Mouse (Mus musculus) MEL (cell line): Measurements from ENCODE around the gene Tsnaxip1. TPM values are rescaled to one million over a fixed set of nuclear protein-coding genes. Genes with fewer than 3 reads are reported as not detected.

Source experiments
- DNase-seq: peaks from one replicate; pipeline ENCODE4 v3.0.0; 2011; ENCODE audit warnings: low read depth, low spot score
- H3K27ac ChIP-seq: 2 replicates; pipeline ENCODE4 v1.5.1; 2012; ENCODE audit warnings: low read depth, mild to moderate bottlenecking, control low read depth, low read length, moderate library complexity; ENCODE audit not compliant: control insufficient read depth
- H3K27me3 ChIP-seq, 2 experiments: fragments of 150-350 bp in 1 of 2; sonication (generic) in 1 of 2; 2 replicates each; pipeline ENCODE4 v1.6.1; 2012; ENCODE audit warnings: low read length in 2 of 2, mild to moderate bottlenecking in 2 of 2, improper control_type of control experiment in 1 of 2, moderate library complexity in 1 of 2; ENCODE audit not compliant: insufficient read depth in 2 of 2, control insufficient read depth in 1 of 2
- H3K36me3 ChIP-seq, 2 experiments: 2 replicates each; pipeline ENCODE4 v1.6.1; 2012 to 2014; ENCODE audit warnings: low read length in 2 of 2, improper control_type of control experiment in 1 of 2, inconsistent platforms in 1 of 2, mild to moderate bottlenecking in 1 of 2; ENCODE audit not compliant: insufficient read depth in 2 of 2, control insufficient read depth in 1 of 2
- H3K4me1 ChIP-seq, 2 experiments: fragments of 150-350 bp in 1 of 2; sonication (generic) in 1 of 2; 2 replicates each; pipeline ENCODE4 v1.6.1; 2012; ENCODE audit warnings: low read length in 2 of 2, improper control_type of control experiment in 1 of 2, mild to moderate bottlenecking in 1 of 2; ENCODE audit not compliant: insufficient read depth in 2 of 2, control insufficient read depth in 1 of 2
- H3K4me3 ChIP-seq, 2 experiments: fragments of 150-350 bp in 1 of 2; sonication (generic) in 1 of 2; 2 replicates each; pipeline ENCODE4 v1.5.1; 2012; ENCODE audit warnings: low read depth in 2 of 2, low read length in 2 of 2, mild to moderate bottlenecking in 2 of 2, moderate library complexity in 2 of 2, control low read depth in 1 of 2, improper control_type of control experiment in 1 of 2; ENCODE audit not compliant: control insufficient read depth in 1 of 2, insufficient read depth in 1 of 2
- H3K79me2 ChIP-seq: 2 replicates; pipeline ENCODE4 v1.6.1; 2012; ENCODE audit warnings: mild to moderate bottlenecking, low read length, moderate library complexity; ENCODE audit not compliant: control insufficient read depth, poor library complexity, insufficient read depth
- H3K9ac ChIP-seq: 2 replicates; pipeline ENCODE4 v1.6.1; 2012; ENCODE audit warnings: low read depth, mild to moderate bottlenecking, control low read depth, low read length, moderate library complexity; ENCODE audit not compliant: control insufficient read depth, poor library complexity, severe bottlenecking
- H3K9me3 ChIP-seq: fragments of 150-350 bp; sonication (generic); replicated peaks from 2 replicates; pipeline ENCODE4 v1.6.1; 2012; ENCODE audit warnings: mild to moderate bottlenecking, low read length, improper control_type of control experiment, moderate library complexity; ENCODE audit not compliant: insufficient read depth
- E2F4 ChIP-seq: IDR thresholded peaks from 2 replicates; pipeline ENCODE4 v1.6.1; 2011; ENCODE audit warnings: low read depth, low read length, improper control_type of control experiment, borderline replicate concordance
- ELF1 ChIP-seq: IDR thresholded peaks from 2 replicates; pipeline ENCODE4 v1.6.1; 2014; ENCODE audit warnings: low read depth, mild to moderate bottlenecking, inconsistent platforms, low read length, improper control_type of control experiment, moderate library complexity
- ETS1 ChIP-seq: IDR thresholded peaks from 2 replicates; pipeline ENCODE4 v1.6.1; 2012; ENCODE audit warnings: low read depth, mild to moderate bottlenecking, inconsistent platforms, low read length, improper control_type of control experiment, moderate library complexity
- GATA1 ChIP-seq: IDR thresholded peaks from 2 replicates; pipeline ENCODE4 v1.6.1; 2011; ENCODE audit warnings: low read depth, low read length, improper control_type of control experiment
- HCFC1 ChIP-seq: IDR thresholded peaks from 2 replicates; pipeline ENCODE4 v1.6.1; 2012; ENCODE audit warnings: low read depth, mild to moderate bottlenecking, inconsistent platforms, low read length, improper control_type of control experiment, moderate library complexity
- KAT2A ChIP-seq: conservative IDR thresholded peaks from 2 replicates; pipeline ENCODE4 v1.6.1; 2012; ENCODE audit warnings: low read depth, low read length, improper control_type of control experiment, inconsistent platforms
- MAFK ChIP-seq: IDR thresholded peaks from 2 replicates; pipeline ENCODE4 v1.6.1; 2011; ENCODE audit warnings: low read depth, mild to moderate bottlenecking, low read length, improper control_type of control experiment, borderline replicate concordance
- MAZ ChIP-seq: IDR thresholded peaks from 2 replicates; pipeline ENCODE4 v1.6.1; 2012; ENCODE audit warnings: low read depth, mild to moderate bottlenecking, inconsistent platforms, low read length, improper control_type of control experiment
- MXI1 ChIP-seq: IDR thresholded peaks from 2 replicates; pipeline ENCODE4 v1.6.1; 2011; ENCODE audit warnings: mild to moderate bottlenecking, low read depth, low read length, improper control_type of control experiment
- MYC ChIP-seq: IDR thresholded peaks from 2 replicates; pipeline ENCODE4 v1.6.1; 2011; ENCODE audit warnings: low read depth, mild to moderate bottlenecking, low read length, improper control_type of control experiment, moderate library complexity
- NELFE ChIP-seq: IDR thresholded peaks from 2 replicates; pipeline ENCODE4 v1.6.1; 2011; ENCODE audit warnings: low read depth, low read length, improper control_type of control experiment
- POLR2A ChIP-seq, 2 experiments: IDR thresholded peaks; 2 replicates each; pipeline ENCODE4 v1.6.1; 2011 to 2012; ENCODE audit warnings: low read length in 2 of 2, mild to moderate bottlenecking in 2 of 2, control low read depth in 1 of 2, improper control_type of control experiment in 1 of 2, low read depth in 1 of 2, moderate library complexity in 1 of 2; ENCODE audit not compliant: control insufficient read depth in 1 of 2, insufficient read depth in 1 of 2, poor library complexity in 1 of 2
- POLR2AphosphoS2 ChIP-seq: IDR thresholded peaks from 2 replicates; pipeline ENCODE4 v1.6.1; 2011; ENCODE audit warnings: low read length, improper control_type of control experiment
- POLR2AphosphoS5 ChIP-seq: IDR thresholded peaks from 2 replicates; pipeline ENCODE4 v1.6.1; 2012; ENCODE audit warnings: low read depth, borderline replicate concordance, mild to moderate bottlenecking, inconsistent platforms, low read length, moderate library complexity, mixed read lengths
- RCOR1 ChIP-seq: IDR thresholded peaks from 2 replicates; pipeline ENCODE4 v1.6.1; 2012; ENCODE audit warnings: low read depth, mild to moderate bottlenecking, inconsistent platforms, low read length, improper control_type of control experiment
- SIN3A ChIP-seq: IDR thresholded peaks from 2 replicates; pipeline ENCODE4 v1.6.1; 2012; ENCODE audit warnings: low read length, improper control_type of control experiment, inconsistent platforms
- TBP ChIP-seq: IDR thresholded peaks from 2 replicates; pipeline ENCODE4 v1.8.0; 2011; ENCODE audit warnings: low read depth, low read length, improper control_type of control experiment
- TCF12 ChIP-seq: IDR thresholded peaks from 2 replicates; pipeline ENCODE4 v1.6.1; 2014; ENCODE audit warnings: low read depth, mild to moderate bottlenecking, inconsistent platforms, low read length, improper control_type of control experiment, moderate library complexity
- UBTF ChIP-seq: IDR thresholded peaks from 2 replicates; pipeline ENCODE4 v1.6.1; 2012; ENCODE audit warnings: low read depth, mild to moderate bottlenecking, inconsistent platforms, low read length, improper control_type of control experiment, moderate library complexity, borderline replicate concordance; ENCODE audit not compliant: insufficient read depth
- ZMIZ1 ChIP-seq: IDR thresholded peaks from 2 replicates; pipeline ENCODE4 v1.6.1; 2012; ENCODE audit warnings: low read depth, mild to moderate bottlenecking, inconsistent platforms, low read length, improper control_type of control experiment, moderate library complexity
- polyA plus RNA-seq, 2 experiments: library from polyadenylated mRNA; stranded (reverse) in 1 of 2; unstranded in 1 of 2; fragments of >175 nt in 1 of 2; fragments of >200 nt in 1 of 2; gene quantifications; 2 replicates each; pipeline versions ENCODE4 v1.2.1 to v1.2.4; 2012; ENCODE audit warnings: low replicate concordance in 2 of 2, low read depth in 1 of 2; ENCODE audit not compliant: insufficient read length in 2 of 2, insufficient read depth in 1 of 2, missing spikeins in 1 of 2
- total RNA-seq: library from RNA; depleted of rRNA; stranded (reverse); fragments of 300-350 nt; gene quantifications from 2 replicates; pipeline ENCODE4 v1.2.3, GENCODE M21; 2012; rRNA removed

Tsnaxip1 gene
- total RNA-seq, result not detected in 2 replicates
- under 1 TPM in 1 of 2 experiments, not detected in 1; 0.10 TPM for polyA plus RNA-seq

GRCm38 (mm10) chr8:105826861-105827848, at the start of gene Tsnaxip1, which contains the start of gene Ranbp10:
Gene Tsnaxip1 (plus strand): TSS chr8:105827731.
Gene Ranbp10 (minus strand): TSS chr8:105827350.
- peak within 1 kb of the TSS; percentile 77 for H3K9ac ChIP-seq
- TF ChIP-seq RCOR1, result peak; percentile 33; the same call in 1 of the 2 replicates
- no peak for TF ChIP-seq ETS1
- TF ChIP-seq TBP, result peak; percentile 92
- peak; percentile 55; the same call in 1 of the 2 replicates for TF ChIP-seq MAZ
- peak; percentile 68 for TF ChIP-seq NELFE
- peak; percentile 66 for TF ChIP-seq ELF1
- 0 out of 2 replicates have a peak, but pooled peaks have one; percentile 43 for TF ChIP-seq MYC
- peak; percentile 76 for TF ChIP-seq TCF12
- peak; percentile 95 for TF ChIP-seq HCFC1
- 0 out of 2 replicates have a peak, but pooled peaks have one; percentile 73 for TF ChIP-seq POLR2AphosphoS5
- 0 out of 2 replicates have a peak, but pooled peaks have one; percentile 73 for TF ChIP-seq UBTF
- TF ChIP-seq MAFK, result no peak
- no peak for TF ChIP-seq E2F4
- TF ChIP-seq POLR2A (IDR thresholded peaks at IDR 0.05; ENCODE audit: control insufficient read depth in 1 of 2, insufficient read depth in 1 of 2, low read depth in 1 of 2, low read length in 2 of 2, poor library complexity in 1 of 2), result peak; percentile 83 to 86
- peak; percentile 99 for TF ChIP-seq KAT2A
- no peak for TF ChIP-seq GATA1
- TF ChIP-seq SIN3A, result peak; percentile 99
- TF ChIP-seq POLR2AphosphoS2, result peak; percentile 59; the same call in 1 of the 2 replicates
- TF ChIP-seq ZMIZ1, result no peak
- peak; percentile 98 for TF ChIP-seq MXI1
- peaks cover 11% of the 10 kb centered on the region for H3K79me2 ChIP-seq
- no peaks in the 10 kb centered on the region for H3K27me3 ChIP-seq
- peak; percentile 99 for DNase-seq
- no peaks in the 10 kb centered on the region for H3K9me3 ChIP-seq
- peaks cover 0 to 10% of the 10 kb centered on the region in 2 experiments; a peak in 3 of 4 replicates for H3K36me3 ChIP-seq
- H3K27ac ChIP-seq, result peak within 1 kb of the TSS; percentile 53
- H3K4me1 ChIP-seq, result peaks cover 0 to 11% of the 10 kb centered on the region in 2 experiments; a peak in 2 of 4 replicates
- peak within 1 kb of the TSS; percentile 58 to 82 for H3K4me3 ChIP-seq
